Mouse (Mus musculus) erythroblast, embryonic 14.5 days (primary cell): Measurements from ENCODE around the gene Cnksr3. TPM values are rescaled to one million over a fixed set of nuclear protein-coding genes. Genes with fewer than 3 reads are reported as not detected.

Experiments used
- H3K27me3 ChIP-seq: 2 replicates; pipeline ENCODE4 v1.6.1; 2012; ENCODE audit warnings: inconsistent platforms; ENCODE audit not compliant: control insufficient read depth
- H3K36me3 ChIP-seq: 2 replicates; pipeline ENCODE4 v1.6.1; 2012; ENCODE audit warnings: mild to moderate bottlenecking, inconsistent platforms; ENCODE audit not compliant: control insufficient read depth
- H3K4me1 ChIP-seq: 2 replicates; pipeline ENCODE4 v1.6.1; 2012; ENCODE audit warnings: inconsistent platforms; ENCODE audit not compliant: control insufficient read depth
- H3K4me3 ChIP-seq: replicated peaks from 2 replicates; pipeline ENCODE3; 2012; ENCODE audit warnings: moderate library complexity, mild to moderate bottlenecking, inconsistent platforms
- H3K9me3 ChIP-seq: 2 replicates; pipeline ENCODE4 v1.6.1; 2012; ENCODE audit warnings: low read length, inconsistent platforms, mixed read lengths; ENCODE audit not compliant: control insufficient read depth
- GATA1 ChIP-seq: IDR thresholded peaks from 2 replicates; pipeline ENCODE4 v1.6.1; 2012; ENCODE audit warnings: low read length, inconsistent platforms, mixed read lengths
- TAL1 ChIP-seq: IDR thresholded peaks from 3 replicates; pipeline ENCODE4 v1.6.1; 2012; ENCODE audit warnings: low read length, inconsistent platforms, mixed read lengths
- polyA plus RNA-seq: library from polyadenylated mRNA; stranded (reverse); fragments of >175 nt; gene quantifications from 2 replicates; pipeline ENCODE4 v1.2.3, GENCODE M21; 2012

Gene Cnksr3
- polyA plus RNA-seq, 1 experiment: 0.77 TPM

DNA sequence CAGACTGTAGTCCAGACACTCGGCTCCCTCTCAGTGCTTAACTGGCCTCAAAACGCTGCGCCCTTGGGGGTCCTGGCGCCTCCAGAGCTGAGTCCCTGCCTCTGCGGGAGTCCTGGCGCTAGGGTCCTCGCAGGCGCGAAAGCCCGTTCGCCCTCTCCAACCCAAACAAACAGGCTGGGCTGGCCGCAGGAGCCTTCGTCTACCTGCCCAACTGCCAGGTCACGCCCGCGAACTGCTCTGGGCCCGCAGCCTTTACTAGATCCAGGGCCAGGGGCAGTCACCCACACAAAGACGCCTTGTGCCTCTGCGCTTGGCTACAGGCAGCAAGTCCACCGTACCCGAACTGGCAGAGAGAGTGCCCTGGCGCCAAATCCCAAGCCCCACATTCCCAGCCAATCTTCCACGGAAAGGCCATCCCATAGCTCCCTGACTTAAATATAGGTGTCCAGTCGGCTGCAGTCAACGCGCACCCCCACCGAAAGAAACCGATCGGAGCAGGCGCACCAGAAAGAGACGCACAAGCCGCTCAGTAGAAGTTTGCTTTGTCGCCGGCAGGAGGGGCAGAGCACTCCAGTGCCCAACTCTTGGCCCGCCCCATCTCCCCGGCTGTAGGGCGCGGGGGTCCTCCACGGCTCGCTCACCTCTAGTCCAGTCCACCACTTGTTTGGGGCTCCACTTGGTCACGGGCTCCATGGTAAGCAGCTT is 894 bp downstream of the Cnksr3 start:
- Histone ChIP-seq H3K4me1 (peaks cover 71% of the 10 kb centered on the region), H3K4me3 (peak overlapping the region; percentile 91), H3K9me3 (no peaks in the 10 kb centered on the region), H3K27me3 (no peaks in the 10 kb centered on the region), H3K36me3 (peaks cover 10% of the 10 kb centered on the region)
- TF ChIP-seq TAL1: no peak
- TF ChIP-seq GATA1: no peak

DNA sequence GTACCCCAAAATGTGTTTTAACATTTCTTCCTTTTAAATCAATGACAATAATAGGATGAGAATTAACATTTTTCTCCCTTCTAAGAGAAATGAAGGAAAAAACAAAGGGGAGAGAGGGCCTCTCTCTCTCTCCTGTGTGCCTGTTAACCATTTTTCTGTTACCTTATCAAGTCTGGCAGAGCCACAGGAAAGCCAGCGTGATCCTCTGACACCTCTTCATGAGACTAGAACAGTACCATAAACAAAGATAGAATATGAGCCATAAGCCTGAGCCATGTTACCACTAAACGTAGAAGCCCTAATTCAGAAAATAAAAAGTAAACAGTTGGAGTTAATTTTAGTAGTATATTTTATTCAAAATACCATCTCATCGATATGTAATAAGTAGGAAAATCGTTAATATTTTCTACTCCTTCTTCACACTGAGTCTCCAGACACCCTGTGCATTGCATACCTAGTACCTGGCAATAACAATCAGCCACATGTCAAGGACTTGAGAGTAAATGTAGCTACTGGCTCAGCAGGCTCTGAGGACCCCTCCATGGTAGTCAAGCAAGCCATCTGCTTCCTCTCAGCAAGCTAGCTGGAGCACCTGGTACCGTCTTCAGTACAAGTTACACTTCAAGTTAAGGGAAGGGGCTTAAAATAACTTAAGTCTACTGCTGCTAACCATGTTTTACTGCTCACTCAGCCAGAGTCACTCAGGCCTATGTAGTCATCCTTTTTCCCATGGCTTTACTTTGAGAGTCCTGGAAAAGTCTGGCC is 2.2 kb downstream of the Cnksr3 start:
- H3K4me1 ChIP-seq: peaks cover 82% of the 10 kb centered on the region
- H3K27me3 ChIP-seq: no peaks in the 10 kb centered on the region
- H3K36me3 ChIP-seq: peaks cover 17% of the 10 kb centered on the region
- no peaks in the 10 kb centered on the region for H3K9me3 ChIP-seq
- TF ChIP-seq GATA1: no peak
- TF ChIP-seq TAL1: no peak
- H3K4me3 ChIP-seq: peak overlapping the region; percentile 91

GRCm38 (mm10) chr10:7208859-7209441 is 3.1 kb downstream of the Cnksr3 start:
- Histone ChIP-seq H3K27me3 (no peaks in the 10 kb centered on the region), H3K4me1 (peaks cover 79% of the 10 kb centered on the region), H3K9me3 (no peaks in the 10 kb centered on the region), H3K36me3 (peaks cover 17% of the 10 kb centered on the region), H3K4me3 (peak overlapping the region; percentile 10)
- TF ChIP-seq TAL1 (no peak), GATA1 (no peak)

- Histone ChIP-seq H3K36me3 (peaks cover 20% of the 10 kb centered on the region), H3K9me3 (no peaks in the 10 kb centered on the region), H3K27me3 (no peaks in the 10 kb centered on the region), H3K4me1 (peaks cover 66% of the 10 kb centered on the region), H3K4me3 (no peak overlapping the region)
- TF ChIP-seq GATA1 (no peak), TAL1 (no peak)
These were observed 4.7 kb downstream of the Cnksr3 start for GRCm38 (mm10) chr10:7207301-7207700.

- no peaks in the 10 kb centered on the region for H3K9me3 ChIP-seq
- H3K27me3 ChIP-seq: no peaks in the 10 kb centered on the region
- H3K36me3 ChIP-seq: peaks cover 20% of the 10 kb centered on the region
- H3K4me3 ChIP-seq: no peak overlapping the region
- peaks cover 60% of the 10 kb centered on the region for H3K4me1 ChIP-seq
- TF ChIP-seq TAL1: no peak
- TF ChIP-seq GATA1: no peak
These were observed 5.5 kb downstream of the Cnksr3 start for GRCm38 (mm10) chr10:7206571-7206970.

DNA sequence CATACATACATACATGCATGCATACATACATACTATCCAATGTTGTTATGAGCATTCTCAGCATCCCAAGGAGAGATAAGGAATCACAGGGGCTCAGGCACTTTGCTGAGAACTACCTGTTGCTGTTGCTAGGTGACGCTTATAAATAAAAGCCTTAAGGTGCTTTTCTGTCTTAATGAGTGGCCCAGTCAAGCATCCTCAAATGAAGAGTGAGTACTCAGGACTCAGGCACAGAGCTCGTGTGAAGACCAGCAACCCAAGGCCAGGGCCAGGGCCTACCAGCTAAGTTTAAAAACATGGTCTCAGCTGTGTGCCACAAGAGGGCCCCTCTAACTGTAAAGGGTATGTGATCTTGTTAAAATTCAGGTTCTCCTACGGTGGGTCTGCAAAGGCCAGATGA is 6.5 kb downstream of the Cnksr3 start:
- no peak overlapping the region for H3K4me3 ChIP-seq

GRCm38 (mm10) chr10:7204953-7205352 is 7.1 kb downstream of the Cnksr3 start:
- H3K4me3 ChIP-seq: no peak overlapping the region
- H3K36me3 ChIP-seq: peaks cover 20% of the 10 kb centered on the region
- TF ChIP-seq TAL1 (no peak), GATA1 (no peak)
- H3K27me3 ChIP-seq: no peaks in the 10 kb centered on the region
- H3K9me3 ChIP-seq: no peaks in the 10 kb centered on the region
- peaks cover 46% of the 10 kb centered on the region for H3K4me1 ChIP-seq

More for the DNA sequence above, 6.5 kb downstream of the Cnksr3 start:
- no peaks in the 10 kb centered on the region for H3K27me3 ChIP-seq
- no peak for TF ChIP-seq GATA1
- no peak for TF ChIP-seq TAL1
- peaks cover 20% of the 10 kb centered on the region for H3K36me3 ChIP-seq
- H3K4me1 ChIP-seq: peaks cover 53% of the 10 kb centered on the region
- H3K9me3 ChIP-seq: no peaks in the 10 kb centered on the region

GRCm38 (mm10) chr10:7202576-7202975 is 9.5 kb downstream of the Cnksr3 start:
- Histone ChIP-seq H3K9me3 (no peaks in the 10 kb centered on the region), H3K36me3 (peaks cover 13% of the 10 kb centered on the region), H3K4me3 (no peak overlapping the region), H3K4me1 (peaks cover 46% of the 10 kb centered on the region), H3K27me3 (no peaks in the 10 kb centered on the region)
- TF ChIP-seq GATA1: no peak
- no peak for TF ChIP-seq TAL1

DNA sequence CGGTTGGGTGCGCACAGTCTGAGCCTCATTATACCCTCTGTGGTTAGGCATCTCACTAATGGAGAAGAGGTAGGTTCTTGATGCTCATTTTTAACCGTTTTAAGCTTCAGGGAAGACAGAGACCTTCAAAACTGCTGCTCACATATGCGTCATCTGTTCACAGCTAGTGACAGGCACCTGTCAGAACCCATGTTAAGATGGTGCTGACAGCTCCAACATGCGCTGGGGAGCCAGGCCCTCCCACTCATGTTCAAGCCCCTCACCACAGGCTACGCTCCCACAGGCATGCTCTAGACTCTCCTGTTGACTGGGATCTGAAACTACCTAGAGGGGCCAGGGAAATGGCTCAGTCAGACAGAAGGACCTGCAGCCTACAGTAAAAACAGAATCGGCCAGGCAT is 11.4 kb downstream of the Cnksr3 start:
- Histone ChIP-seq H3K4me3 (no peak overlapping the region), H3K36me3 (peaks cover 5% of the 10 kb centered on the region), H3K27me3 (no peaks in the 10 kb centered on the region), H3K4me1 (peaks cover 53% of the 10 kb centered on the region), H3K9me3 (no peaks in the 10 kb centered on the region)
- TF ChIP-seq TAL1: no peak
- TF ChIP-seq GATA1: no peak
